Mouse (Mus musculus) heart, adult 11 months (tissue): Measurements from ENCODE around the gene Dctn3.
"Not testable (repeated sequence)": the region's sequence is repeated elsewhere in the genome, so short reads cannot be mapped to it uniquely, and the experiment has no call there.

Source experiments
- DNase-seq: peaks from one replicate; pipeline ENCODE4 v3.0.0; 2022

Dctn3 gene

GRCm38 (mm10) chr4:41696930-41697841 is 25.8 kb downstream of the Dctn3 start, which contains the start of gene Cntfr:
TSS of gene Cntfr (minus strand) at chr4:41697089.
- DNase-seq = peak; percentile 97

- not testable (repeated sequence) for DNase-seq
Observed at GRCm38 (mm10) chr4:41696452-41696851, 26.5 kb downstream of the Dctn3 start.

GRCm38 (mm10) chr4:41695800-41696199 is 27.2 kb downstream of the Dctn3 start:
- not testable (repeated sequence) for DNase-seq

- DNase-seq = not testable (repeated sequence)
Observed at GRCm38 (mm10) chr4:41693511-41693910, 29.5 kb downstream of the Dctn3 start.

- not testable (repeated sequence) for DNase-seq
Observed at GRCm38 (mm10) chr4:41690014-41690413, 33.0 kb downstream of the Dctn3 start.

DNA sequence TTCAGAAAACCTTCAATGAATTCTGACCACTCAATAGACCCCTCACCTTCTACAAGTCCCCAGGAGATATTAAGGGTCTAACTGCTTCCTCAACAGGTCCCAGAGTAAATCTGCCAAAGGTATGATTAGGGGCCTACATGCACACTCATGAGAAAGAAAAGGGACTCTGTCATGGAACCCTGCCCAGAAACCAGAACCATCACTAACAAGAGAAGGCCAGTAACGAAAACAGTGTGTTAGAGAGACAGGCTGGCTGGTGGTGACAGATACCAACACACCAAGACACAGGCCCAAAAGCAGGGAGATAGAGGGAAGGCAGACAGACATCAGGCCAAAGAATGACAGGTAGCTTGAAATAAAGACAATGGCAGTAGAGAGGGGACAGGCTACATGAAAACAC is 34.4 kb downstream of the Dctn3 start:
- not testable (repeated sequence) for DNase-seq

DNA sequence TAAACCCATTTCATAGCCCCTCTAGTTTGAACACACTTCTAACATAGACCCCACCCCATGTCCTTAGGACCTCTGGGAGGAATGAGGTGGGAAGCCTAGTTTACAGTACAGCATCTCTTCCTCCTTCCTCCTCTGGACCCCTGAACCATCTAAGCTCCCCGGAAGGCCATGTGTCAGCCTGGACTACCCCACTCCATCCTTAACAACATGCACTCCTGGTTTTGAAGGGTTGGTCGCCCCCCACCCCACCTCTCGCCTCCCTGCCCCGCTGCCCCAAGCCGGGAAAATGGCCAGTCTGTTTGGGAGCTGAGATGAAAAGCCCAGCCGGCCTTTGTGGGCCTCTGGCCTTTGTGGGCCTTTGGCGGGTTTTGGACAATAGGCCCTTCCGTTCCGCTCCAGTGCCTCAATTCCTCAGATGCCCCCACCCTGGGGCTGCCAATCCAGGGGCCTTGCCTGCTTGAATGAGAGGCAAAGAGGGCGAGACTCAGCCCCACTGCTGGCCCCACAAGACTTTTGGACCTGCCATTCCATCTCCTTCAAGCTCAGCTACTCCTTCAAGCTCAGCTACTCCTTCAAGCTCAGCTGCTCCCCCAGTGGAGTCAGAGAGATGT is 37.0 kb downstream of the Dctn3 start:
- not testable (repeated sequence) for DNase-seq

DNA sequence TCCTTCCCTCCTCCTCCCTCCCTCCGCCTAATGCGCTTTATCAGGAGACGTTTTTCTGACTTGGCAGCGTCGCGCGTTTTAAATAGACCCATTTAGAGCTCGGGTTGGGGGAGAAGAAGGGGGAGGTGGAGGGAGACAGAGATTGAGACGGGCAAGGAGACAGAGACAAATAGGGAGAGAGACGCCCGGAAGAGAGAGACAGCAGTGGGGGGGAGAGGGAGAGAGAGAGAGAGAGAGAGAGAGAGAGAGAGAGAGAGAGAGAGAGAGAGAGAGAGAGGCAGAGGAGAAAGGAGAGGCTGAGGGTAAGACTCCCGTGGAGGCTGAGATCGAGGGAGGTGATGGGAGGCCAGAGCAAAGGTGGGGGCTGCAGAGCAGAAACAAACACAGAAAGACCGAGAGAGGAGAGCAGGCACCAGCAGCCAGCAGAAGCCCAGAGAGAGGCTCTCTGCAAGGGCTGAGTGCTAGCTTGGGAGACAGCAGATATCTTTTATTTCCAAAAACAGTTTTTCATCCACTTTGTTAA is 38.0 kb downstream of the Dctn3 start:
- DNase-seq = peak; percentile 86

DNA sequence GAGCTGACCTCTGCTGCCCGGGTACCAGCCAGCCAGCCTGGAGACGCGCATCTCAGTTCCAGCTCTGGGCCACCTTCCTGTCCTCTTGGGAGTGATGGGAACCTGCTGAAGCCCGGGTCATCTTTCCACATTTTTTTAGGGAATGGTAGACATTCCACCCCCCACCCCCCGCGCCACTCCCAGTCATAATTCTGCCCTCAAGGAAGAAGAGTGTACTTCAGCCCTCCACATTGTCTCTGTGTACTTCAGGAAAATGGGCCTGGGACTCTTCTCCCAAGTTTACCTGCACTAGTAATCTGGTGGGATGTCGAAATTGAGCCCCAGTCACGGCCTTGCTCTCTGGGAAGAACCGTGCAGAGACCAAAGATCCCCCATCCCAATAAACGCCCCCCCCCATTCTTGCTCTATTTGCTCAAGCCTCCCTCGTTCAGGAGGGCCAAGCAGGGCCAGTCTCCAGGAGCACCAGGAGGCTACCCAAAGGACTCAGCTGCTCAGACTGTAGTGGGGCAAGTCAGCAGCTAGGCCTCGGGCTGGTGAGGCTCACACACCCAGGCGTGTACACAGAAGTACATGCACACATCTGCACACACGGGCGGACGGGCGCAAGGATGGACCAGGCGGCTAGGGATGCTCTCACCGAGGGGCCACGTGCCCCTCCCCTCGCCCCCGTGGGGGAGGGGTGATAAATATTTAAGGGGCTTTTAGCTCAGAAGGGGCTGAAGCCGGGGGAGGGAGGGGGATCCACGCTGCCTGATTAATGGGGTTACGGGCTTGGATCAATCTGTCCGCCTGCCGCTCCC is 38.6 kb downstream of the Dctn3 start:
- peak; percentile 88 for DNase-seq

- DNase-seq = peak; percentile 91
Observed at GRCm38 (mm10) chr4:41683303-41683702, 39.7 kb downstream of the Dctn3 start.

- DNase-seq = no peak
Observed at GRCm38 (mm10) chr4:41682789-41683188, 40.2 kb downstream of the Dctn3 start.

DNA sequence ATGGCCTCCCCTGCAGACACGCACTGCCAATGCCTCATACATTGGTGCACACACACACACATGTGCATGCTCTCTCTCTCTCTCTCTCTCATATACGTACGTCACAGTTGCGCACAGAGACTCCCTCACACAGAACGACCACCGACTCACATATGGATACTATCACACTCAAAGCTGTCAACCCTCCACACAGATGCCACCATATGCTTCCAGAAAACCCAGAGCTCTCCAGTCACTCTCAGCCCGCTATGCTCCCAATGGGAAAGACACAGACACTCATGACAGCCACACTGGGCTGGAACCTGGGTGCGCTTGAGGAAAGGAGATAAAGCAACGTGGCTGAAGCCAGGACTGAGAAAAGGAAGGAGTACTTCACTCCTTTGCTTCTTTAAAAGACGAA is 41.0 kb downstream of the Dctn3 start:
- peak; percentile 85 for DNase-seq

GRCm38 (mm10) chr4:41681176-41681575 is 41.8 kb downstream of the Dctn3 start:
- no peak for DNase-seq

DNA sequence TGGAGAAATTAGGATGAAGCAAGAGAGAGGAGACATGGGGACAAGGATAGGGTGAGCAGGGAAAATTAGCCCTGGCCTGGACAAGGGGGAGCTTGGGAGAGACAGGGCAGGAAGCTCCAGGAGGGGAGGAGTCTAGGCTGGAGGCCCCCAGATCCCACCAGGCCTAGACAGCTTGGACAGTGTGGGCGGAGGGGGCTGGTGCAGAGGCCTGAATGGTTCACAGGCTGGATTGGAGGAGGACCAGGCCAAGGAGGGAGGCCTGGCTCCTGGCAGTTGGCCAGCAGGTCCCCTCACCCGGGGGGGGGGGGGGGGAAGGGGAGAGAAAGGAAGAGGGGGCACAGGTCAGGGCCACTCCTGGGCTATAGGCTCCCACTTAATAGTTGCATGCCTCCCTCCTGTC is 43.7 kb downstream of the Dctn3 start:
- peak; percentile 83 for DNase-seq

DNA sequence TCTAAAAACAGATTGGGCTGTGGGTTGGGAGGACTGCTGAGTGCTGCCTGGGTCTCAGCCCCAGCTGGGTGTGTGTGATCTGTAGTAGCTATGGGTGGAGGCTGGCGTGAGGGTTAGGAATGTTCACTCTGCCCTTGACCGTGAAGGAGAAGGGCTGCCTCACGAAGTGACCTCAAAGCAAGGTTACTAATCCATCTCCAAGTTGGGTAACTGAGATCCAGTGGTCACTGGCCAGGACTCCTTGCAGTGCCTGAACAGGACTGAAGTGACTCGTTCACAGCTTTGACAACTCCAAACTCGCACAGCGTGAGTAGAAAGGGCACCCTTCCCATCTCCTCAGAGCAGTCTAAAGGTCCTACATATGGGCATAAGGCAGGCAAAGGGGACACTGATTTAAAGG is 44.1 kb downstream of the Dctn3 start:
- no peak for DNase-seq

GRCm38 (mm10) chr4:41677006-41677629 is 45.9 kb downstream of the Dctn3 start:
- peak; percentile 93 for DNase-seq

DNA sequence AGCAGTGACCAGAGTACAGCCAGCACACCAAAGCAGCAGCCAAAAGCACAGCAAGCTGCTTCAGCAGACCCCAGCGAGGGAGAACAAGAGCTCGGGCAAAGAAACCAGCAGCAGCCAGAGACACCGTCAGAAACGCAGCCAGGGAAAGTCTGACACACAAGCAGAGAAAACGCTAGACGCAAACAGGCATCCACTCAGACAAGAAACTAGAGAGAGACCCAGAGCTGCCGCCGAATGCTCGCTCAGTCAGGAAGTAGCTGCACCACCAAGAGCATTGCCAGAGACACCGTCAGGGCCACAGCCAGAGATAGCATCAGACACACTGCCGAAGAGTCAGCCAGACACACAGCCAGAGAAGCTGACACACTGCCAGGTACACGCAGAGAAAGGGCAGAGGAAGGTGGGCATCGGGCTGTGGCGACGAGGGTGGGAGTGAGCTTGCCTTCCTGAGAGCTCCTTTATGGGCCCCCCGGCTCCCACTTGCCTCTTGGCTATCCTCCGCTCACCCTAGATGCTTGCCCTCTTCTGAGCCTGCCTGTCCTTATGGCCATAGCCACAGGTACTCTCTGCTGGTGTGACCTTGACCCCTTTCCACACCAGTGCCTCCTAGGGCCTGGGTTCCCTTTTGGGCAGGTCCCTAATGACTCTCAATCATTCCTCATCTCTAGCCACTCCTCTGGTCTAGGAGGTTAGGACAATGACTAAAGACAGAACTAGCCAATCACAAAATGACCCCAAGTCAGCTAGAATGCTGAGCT is 46.5 kb downstream of the Dctn3 start:
- peak; percentile 92 for DNase-seq

- peak; percentile 90 for DNase-seq
Observed at GRCm38 (mm10) chr4:41673186-41673585, 49.8 kb downstream of the Dctn3 start.

DNA sequence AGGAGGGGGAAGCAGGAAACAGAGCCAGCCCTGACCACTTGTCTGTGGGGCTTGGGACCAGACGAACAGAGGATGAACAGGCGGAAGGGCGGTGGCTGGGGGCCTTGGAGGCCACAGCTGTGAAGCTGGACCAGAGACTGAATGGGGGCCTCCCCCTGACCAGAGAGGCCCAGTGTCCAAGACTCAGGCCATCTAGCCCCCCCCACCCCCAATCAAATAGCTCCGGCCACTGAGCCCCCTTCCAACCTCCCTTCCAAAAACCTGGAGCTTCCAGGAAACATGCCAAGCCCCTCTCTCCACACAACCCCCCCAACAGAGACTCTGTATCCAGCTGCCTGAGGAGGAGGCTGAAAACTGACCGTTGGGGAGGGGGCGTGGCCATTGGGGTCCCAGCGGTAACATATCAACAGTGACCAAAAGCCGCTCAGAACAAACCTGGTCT is 50.4 kb downstream of the Dctn3 start:
- DNase-seq = no peak

- DNase-seq = peak; percentile 86
Observed at GRCm38 (mm10) chr4:41671963-41672480, 50.9 kb downstream of the Dctn3 start.

DNA sequence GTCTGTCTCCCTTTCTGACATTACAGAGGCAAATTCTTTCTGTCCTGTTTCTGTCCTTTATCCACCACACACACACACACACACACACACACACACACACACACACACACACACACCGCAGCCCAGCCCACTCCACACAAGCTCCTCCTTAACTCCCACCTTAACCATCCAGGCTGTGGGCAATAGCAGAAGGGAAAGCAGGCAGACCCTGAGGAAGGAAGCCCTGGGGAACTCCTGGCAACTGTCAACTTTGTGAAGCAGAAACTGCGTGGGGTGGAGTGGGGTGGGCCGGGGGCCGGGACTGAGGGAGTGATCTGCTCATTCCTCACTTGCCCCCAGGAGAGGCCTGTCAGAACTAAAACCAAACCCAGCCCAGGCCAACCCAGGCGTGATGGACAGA is 51.5 kb downstream of the Dctn3 start:
- no peak for DNase-seq
